Mouse (Mus musculus) CD4-positive helper T cell, adult 2 months (primary cell): ENCODE results near the gene Zfp367.

Source experiments
- DNase-seq: peaks from one replicate; pipeline ENCODE4 v3.0.0-alpha.2; 2012; ENCODE audit warnings: low read depth, missing footprints, low spot score

Zfp367 gene

DNA sequence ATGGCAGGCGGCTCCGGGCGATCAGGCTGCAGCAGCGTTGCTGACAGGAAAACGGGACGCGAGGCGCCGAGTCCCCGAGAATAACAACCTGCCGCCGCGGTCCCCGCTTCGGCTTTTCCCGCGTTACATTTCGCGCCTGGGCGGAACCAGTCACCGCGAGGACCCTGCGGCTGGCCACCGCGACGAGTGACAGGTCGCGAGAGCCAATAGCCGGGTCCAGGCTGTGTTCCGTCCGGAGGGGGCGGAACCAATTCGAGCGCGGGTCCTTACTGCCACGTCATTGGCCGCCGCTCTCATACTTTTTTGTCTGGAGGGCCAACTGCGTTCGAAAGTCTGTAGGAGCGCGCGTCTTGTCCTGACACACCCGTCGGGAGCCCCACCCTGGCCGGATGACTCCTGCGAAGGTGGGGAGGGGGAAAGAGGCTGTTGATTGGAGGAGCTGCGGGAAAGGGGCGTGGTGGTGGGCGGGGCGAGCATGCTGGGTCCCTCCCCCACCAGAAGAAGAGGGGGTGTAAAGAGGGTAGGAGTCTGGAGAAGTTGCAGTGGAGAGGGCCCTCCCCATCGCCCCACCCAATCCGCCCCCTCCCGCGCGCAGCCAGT lies at the start of gene Zfp367:
Zfp367 (minus strand) TSS at position 120 of the 600 bp plus-strand sequence.
- peak; percentile 99 for DNase-seq

DNA sequence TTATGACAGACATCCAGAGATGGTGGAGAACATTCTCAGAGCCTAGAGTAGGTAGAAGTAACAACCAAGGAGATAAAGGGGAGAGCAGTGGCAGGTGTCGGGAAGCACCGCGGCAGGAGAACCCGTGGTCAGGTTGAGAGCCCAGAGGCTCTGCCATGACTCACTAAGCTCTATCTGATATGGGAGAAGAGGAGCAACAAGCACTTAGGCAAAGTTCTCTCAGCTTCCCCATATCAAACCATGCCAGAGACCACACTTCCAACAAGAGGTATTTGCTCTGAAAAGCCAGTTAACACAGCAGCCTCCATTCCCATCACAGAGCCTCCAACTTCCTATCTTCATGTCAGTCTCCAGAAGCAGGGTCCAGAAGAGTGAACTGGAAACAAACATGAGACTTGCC lies 47.9 kb upstream of the Zfp367 start:
- no peak for DNase-seq

GRCm38 (mm10) chr13:64198310-64198709 lies 45.3 kb upstream of the Zfp367 start:
- DNase-seq = no peak

DNA sequence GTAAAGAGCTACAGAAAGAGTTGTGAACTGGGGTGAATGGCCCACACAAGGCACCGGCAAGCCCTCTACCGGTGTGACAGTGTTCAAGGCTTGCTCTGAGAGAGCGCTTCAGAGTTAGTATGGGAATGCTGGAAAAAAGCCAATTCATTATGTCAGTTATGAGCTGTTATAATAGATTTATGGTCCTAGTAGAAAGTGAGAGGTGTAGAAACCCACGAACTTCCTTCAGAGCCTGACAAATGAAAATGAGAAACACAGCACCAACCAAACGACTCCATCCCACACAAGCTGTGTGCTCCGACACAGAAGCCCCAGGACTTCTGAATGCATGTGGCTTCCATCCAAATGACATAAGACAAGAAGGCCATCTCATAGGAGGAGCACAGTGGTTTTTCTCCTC lies 44.9 kb upstream of the Zfp367 start:
- DNase-seq = no peak

- DNase-seq = no peak
Observed at GRCm38 (mm10) chr13:64187065-64187464, 34.1 kb upstream of the Zfp367 start.

DNA sequence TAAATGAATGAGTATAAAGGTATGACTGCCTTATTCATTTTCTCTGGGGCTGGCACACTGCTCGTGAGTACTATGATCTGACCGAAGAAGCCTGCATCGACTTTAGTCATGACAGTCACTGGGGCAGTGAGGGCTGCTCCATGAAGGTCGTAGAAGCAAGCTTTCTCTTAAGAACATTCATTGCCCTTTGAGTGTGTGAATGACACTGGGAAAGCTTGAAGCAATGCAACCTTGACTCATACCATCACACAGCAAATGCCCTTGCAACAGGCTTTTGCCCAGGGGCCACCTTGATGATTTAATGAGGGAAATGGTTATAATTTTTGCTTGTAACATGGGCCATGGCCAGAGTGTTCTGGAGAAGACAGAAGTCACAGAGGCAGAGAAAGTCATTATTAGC lies 33.5 kb upstream of the Zfp367 start:
- DNase-seq = no peak

DNA sequence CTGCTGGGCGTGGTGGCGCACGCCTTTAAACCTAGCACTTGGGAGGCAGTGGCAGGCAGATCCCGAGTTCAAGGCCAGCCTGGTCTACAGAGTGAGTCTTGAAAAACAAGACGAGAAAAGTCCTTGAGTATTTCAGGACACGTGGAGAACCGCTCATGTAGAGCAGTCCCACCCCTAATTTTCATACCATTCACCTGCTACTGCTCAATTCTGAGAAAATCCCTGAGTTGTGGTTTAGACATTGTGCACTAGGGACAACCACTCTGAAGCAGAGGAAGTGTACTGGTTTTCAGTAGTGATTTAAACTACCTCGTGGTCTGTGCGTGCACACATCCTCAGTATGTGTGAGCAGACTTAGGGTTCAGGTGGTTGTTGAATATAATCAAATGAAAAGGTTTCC lies 32.6 kb upstream of the Zfp367 start:
- DNase-seq = no peak

DNA sequence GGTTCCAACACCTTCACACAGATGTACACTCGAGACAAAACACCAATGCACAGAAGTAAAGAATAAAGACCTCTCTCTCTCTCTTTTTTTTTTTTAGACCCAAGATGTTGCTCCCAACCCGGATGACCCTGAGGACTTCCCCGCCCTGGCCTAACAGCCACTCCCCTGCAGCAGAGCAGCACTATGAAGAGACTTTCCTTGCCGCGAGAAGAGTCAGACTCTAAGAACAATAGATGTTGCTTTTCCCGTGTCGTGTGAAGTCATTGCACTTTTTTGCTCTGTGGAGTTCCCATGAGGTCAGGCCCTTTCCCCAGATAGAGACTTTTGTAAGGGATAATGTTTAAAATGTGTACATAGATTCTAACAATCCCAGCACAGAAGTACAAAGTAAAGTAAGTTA lies 32.2 kb upstream of the Zfp367 start:
- no peak for DNase-seq

- no peak for DNase-seq
Observed at GRCm38 (mm10) chr13:64184361-64184760, 31.4 kb upstream of the Zfp367 start.

- DNase-seq = no peak
Observed at GRCm38 (mm10) chr13:64183583-64183982, 30.6 kb upstream of the Zfp367 start.

DNA sequence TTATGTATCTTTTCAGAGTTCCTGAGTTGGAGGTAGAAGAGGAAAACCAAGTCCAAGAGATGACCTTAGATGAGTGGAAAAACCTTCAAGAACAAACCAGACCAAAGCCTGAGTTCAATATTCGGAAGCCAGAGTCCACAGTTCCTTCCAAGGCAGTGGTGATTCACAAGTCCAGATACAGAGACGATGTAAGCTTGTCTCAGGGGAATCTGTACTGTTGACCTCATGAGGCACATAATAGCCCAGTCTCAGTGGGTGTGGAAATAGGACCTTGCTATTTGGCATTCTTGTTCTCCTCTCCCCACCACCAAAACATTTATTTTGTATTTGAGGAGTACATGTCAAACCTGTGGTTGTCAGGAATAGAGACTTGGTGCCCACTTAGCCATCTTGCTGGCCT lies 29.1 kb upstream of the Zfp367 start:
- no peak for DNase-seq

DNA sequence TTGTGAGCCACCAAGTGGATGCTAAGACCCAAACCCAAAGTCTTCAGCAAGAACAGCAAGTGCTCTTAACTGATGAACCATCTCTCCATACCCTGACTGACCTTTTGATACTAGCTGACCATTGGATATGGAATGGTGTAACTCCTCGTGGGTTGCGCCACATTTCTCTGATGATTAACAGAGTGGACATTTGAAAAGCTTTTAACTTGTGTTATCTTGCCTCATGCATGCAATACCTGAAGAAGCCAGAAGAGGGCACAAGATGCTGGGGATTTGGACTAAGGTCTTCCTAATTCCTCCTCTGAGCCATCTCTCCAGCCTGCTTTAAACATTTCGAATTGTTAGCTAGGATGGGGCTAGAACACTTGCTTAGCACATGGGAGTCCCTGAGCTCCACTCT lies 27.9 kb upstream of the Zfp367 start:
- peak; percentile 42 for DNase-seq

GRCm38 (mm10) chr13:64180300-64180699 lies 27.3 kb upstream of the Zfp367 start:
- DNase-seq = peak; percentile 12

DNA sequence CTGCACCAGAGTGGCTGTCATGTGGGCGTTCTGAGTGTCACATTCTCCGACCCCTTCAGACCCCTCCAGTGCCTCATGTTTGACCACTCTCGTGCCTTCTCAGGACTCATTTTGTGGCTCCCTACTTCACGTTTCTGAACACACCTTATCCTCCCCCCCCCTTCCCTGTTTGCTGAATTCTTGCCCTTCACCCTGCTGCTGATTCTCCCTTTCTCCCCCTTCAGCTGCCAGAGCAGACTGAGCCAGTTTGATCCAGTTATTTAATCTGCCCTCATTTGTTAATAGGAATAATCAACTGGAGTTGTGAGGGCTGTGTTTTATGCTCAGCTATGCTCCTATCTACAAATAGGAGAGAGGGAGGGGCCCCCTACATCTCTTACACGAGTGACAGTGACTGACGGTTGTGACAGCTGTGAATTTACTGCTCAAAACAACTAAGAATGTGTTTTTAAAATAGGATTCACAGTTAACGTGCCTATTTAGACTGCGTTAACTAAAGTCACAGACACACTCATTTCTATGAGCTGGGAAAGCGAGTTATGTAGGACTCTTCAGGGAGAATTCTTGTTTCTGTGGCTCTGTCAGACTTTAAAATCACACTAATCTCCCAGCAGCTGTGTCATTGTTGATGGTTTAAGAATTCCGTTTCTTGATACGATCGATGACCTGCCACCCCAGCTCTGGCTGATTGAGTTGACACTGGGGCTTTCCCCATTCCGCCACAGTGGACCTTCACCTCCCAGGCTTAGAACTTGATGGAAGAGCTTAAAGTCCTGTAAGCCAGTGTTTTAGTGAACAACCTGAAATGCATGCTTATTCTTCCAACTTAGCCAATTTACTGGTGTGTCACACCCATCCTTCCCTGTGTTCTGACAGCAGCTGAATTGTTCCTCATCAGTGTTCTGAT lies 26.0 kb upstream of the Zfp367 start:
- no peak for DNase-seq

GRCm38 (mm10) chr13:64178000-64178399 lies 25.0 kb upstream of the Zfp367 start:
- no peak for DNase-seq

GRCm38 (mm10) chr13:64169746-64170145 lies 16.7 kb upstream of the Zfp367 start:
- no peak for DNase-seq

GRCm38 (mm10) chr13:64163147-64163715 lies 10.2 kb upstream of the Zfp367 start:
- no peak for DNase-seq

DNA sequence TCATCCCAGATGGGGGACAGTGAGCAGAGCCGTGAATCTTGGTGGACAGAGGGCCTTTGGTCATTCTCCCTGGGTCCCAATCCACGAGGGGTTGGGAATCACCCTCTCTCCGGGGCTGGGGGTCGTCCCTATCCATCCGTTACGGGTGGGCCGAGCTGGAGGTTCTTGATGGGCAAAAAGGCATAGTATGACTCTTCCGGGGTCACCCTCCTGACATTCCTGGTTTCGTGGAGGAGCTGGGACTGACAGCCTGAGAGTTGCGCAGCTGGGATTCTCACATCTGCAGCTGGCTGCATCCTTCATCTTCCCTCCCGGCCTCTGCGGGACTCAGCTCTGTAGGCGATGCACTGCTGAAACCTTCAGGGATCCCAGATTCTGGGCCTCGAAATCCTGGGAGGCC lies 9.6 kb upstream of the Zfp367 start:
- DNase-seq = no peak

DNA sequence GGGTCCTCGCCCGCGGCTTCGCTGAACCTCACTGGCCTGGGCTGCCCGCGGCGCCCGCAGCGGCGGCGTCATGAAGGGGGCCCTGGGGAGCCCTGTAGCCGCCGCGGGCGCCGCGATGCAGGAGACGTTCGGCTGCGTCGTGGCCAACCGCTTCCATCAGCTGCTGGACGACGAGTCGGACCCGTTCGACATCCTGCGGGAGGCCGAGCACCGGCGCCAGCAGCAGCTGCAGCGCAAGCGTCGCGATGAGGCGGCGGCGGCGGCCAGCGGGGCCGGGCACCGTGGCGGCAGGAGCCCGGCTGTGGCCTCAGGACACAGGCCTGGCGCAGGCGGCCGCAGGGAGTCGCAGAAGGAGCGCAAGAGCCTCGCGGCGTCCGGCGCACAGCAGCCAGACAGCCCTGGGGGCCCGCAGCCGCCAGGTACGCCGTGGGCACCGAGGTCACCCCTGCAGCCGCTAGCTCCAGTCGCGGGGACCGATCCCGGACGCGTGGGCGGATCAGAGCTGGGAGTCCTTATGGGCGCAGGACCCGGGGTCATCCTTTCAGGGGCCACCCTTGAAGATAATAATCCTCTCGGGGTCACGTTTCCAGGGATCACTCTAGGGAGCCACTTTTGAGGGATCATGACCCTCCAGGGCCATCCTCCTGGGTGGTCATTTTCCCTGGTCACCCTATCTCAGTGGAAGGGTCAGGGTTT lies 9.1 kb upstream of the Zfp367 start:
- no peak for DNase-seq

DNA sequence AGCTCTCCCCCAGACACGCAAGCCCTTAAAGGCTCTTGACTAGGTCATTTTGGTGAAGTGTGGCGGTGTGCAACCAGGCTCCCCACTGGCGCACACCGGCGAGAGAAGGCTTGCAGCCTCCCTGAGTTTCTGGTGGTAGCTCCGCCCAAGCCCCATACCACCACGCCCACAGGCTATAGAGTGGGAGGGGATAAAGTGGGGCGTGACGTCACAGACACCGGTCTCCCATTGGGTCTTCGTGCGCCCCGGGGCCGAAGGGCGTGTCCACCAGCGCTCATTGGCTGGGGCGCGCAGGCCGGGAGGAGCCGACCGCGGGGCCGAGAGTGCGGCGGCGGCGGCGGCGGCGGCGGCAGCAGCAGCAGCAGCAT lies 8.5 kb upstream of the Zfp367 start, which contains the start of gene Habp4:
Habp4 (plus strand) TSS at position 277 of the 368 bp plus-strand sequence.
- DNase-seq = peak; percentile 98

- DNase-seq = no peak
Observed at GRCm38 (mm10) chr13:64156966-64157365, 4.0 kb upstream of the Zfp367 start.

GRCm38 (mm10) chr13:64155171-64155571 lies 2.2 kb upstream of the Zfp367 start:
- DNase-seq = no peak
